Mouse (Mus musculus) embryonic fibroblast, embryonic 13.5 days (primary cell): Measurements from ENCODE around the gene Shisa9.

Experiments used
- CTCF ChIP-seq: IDR thresholded peaks from 2 replicates; pipeline ENCODE4 v1.5.1; 2011; ENCODE audit warnings: mild to moderate bottlenecking, control low read depth, low read length, moderate library complexity, borderline replicate concordance; ENCODE audit not compliant: insufficient read depth
- POLR2A ChIP-seq: IDR thresholded peaks from 2 replicates; pipeline ENCODE4 v1.6.1; 2011; ENCODE audit warnings: low read depth, mild to moderate bottlenecking, control low read depth, low read length, moderate library complexity

DNA sequence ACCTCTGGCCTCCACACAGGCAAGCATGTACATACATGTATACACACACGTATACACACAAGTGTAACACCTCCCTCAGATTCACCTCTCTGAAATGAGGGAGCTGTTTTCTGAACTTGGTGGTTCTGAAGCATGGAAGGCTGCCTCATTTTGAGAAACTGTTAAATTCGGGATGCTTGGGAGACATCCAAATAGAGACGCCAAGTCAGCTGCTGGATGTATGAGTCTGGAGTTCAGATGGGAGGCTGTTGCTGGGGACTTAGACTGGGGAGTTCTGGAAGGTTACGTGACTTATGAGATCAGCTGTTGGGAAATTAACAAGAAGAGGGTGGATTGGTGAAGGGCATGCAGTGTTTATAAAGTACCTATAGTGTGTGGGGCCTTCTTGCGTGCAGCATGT is 88.7 kb downstream of the Shisa9 start:
- TF ChIP-seq CTCF, result no peak
- no peak for TF ChIP-seq POLR2A
